Mouse (Mus musculus): ENCODE results near the gene Gm20388.

- TF ChIP-seq CTCF (IDR thresholded peaks at IDR 0.05; ENCODE audit: borderline replicate concordance, extremely low read depth, insufficient read depth, insufficient read length) (no peak), POLR2A (IDR thresholded peaks at IDR 0.05; ENCODE audit: borderline replicate concordance, extremely low read depth, insufficient read depth, insufficient read length, poor library complexity, severe bottlenecking) (no peak)
Observed at GRCm38 (mm10) chr8:124075977-124076376, 4165.3 kb downstream of the Gm20388 start.

Data from brain, embryonic 14.5 days (tissue).